Mouse (Mus musculus): ENCODE measurements at regions not wholly inside any gene's neighbourhood (a gene's known extent, or its start where the extent isn't known, plus 50 kb on each side); places are given as distances from the start of the nearest gene placed in this dataset.

GRCm38 (mm10) chr15:67981876-67982275 is 1481.2 kb upstream of the Lrrc6 start:
- H3K4me2 ChIP-seq (ENCODE audit: low read depth, severe bottlenecking) = no peak overlapping the region
- no peak overlapping the region for H3K27ac ChIP-seq (replicated peaks; ENCODE audit: low read depth, low read length)
- no peak for DNase-seq (ENCODE audit: low spot score)
- no peaks in the 10 kb centered on the region for H3K27me3 ChIP-seq (ENCODE audit: control insufficient read depth, insufficient read depth, low read length)
- no peak overlapping the region for H3K4me3 ChIP-seq (ENCODE audit: low read depth, low read length)
- no peaks in the 10 kb centered on the region for H3K9me3 ChIP-seq (ENCODE audit: control insufficient read depth, low read length)
- no peaks in the 10 kb centered on the region for H3K36me3 ChIP-seq (ENCODE audit: control insufficient read depth, insufficient read depth, low read length)
- no peak overlapping the region for H3K9ac ChIP-seq (ENCODE audit: low read length)
- 94% methylated on average over 3 of the region's 3 CpGs for WGBS
- ATAC-seq (ENCODE audit: insufficient number of reproducible peaks, low FRiP score, low TSS enrichment, low read depth) = no peak
- no peaks in the 10 kb centered on the region for H3K4me1 ChIP-seq (ENCODE audit: control insufficient read depth, insufficient read depth, low read length)

DNA sequence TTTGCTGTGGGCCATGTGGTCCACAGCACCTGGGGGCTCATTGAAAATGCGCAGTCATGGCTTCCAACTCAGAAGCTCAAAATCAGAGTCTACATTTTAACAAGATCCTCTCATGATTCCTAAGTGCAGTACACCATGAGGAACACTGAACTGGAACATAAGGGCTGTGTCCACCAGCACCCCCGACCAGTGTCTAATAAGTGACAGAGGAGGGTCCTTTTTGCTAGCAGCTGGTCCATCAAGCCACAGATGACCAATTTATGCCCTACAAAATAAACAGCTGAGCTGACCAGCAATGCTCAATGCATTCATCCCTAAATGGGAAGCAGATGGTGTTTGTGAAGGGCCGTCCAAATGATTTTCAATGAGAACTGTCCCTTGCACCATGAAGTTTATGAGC is 1478.7 kb upstream of the Lrrc6 start:
- no peak overlapping the region for H3K4me2 ChIP-seq (ENCODE audit: low read depth, severe bottlenecking)
- DNase-seq (ENCODE audit: low spot score) (no peak), ATAC-seq (ENCODE audit: insufficient number of reproducible peaks, low FRiP score, low TSS enrichment, low read depth) (no peak)
- no peak overlapping the region for H3K9ac ChIP-seq (ENCODE audit: low read length)
- no peaks in the 10 kb centered on the region for H3K27me3 ChIP-seq (ENCODE audit: control insufficient read depth, insufficient read depth, low read length)
- 48% methylated on average over 3 of the region's 3 CpGs for WGBS
- no peaks in the 10 kb centered on the region for H3K4me1 ChIP-seq (ENCODE audit: control insufficient read depth, insufficient read depth, low read length)
- H3K27ac ChIP-seq (replicated peaks; ENCODE audit: low read depth, low read length) = no peak overlapping the region
- no peaks in the 10 kb centered on the region for H3K36me3 ChIP-seq (ENCODE audit: control insufficient read depth, insufficient read depth, low read length)
- H3K9me3 ChIP-seq (ENCODE audit: control insufficient read depth, low read length) = no peaks in the 10 kb centered on the region
- no peak overlapping the region for H3K4me3 ChIP-seq (ENCODE audit: low read depth, low read length)

- no peaks in the 10 kb centered on the region for H3K4me1 ChIP-seq (ENCODE audit: control insufficient read depth, insufficient read depth, low read length)
- no peak overlapping the region for H3K4me3 ChIP-seq (ENCODE audit: low read depth, low read length)
- H3K36me3 ChIP-seq (ENCODE audit: control insufficient read depth, insufficient read depth, low read length) = no peaks in the 10 kb centered on the region
- no peaks in the 10 kb centered on the region for H3K27me3 ChIP-seq (ENCODE audit: control insufficient read depth, insufficient read depth, low read length)
- WGBS = 82% methylated on average over 2 of the region's 2 CpGs
- DNase-seq (ENCODE audit: low spot score) (no peak), ATAC-seq (ENCODE audit: insufficient number of reproducible peaks, low FRiP score, low TSS enrichment, low read depth) (no peak)
- no peak overlapping the region for H3K27ac ChIP-seq (replicated peaks; ENCODE audit: low read depth, low read length)
- no peak overlapping the region for H3K4me2 ChIP-seq (ENCODE audit: low read depth, severe bottlenecking)
- no peaks in the 10 kb centered on the region for H3K9me3 ChIP-seq (ENCODE audit: control insufficient read depth, low read length)
- H3K9ac ChIP-seq (ENCODE audit: low read length) = no peak overlapping the region
These were observed 1476.5 kb upstream of the Lrrc6 start for GRCm38 (mm10) chr15:67977210-67977609.

DNA sequence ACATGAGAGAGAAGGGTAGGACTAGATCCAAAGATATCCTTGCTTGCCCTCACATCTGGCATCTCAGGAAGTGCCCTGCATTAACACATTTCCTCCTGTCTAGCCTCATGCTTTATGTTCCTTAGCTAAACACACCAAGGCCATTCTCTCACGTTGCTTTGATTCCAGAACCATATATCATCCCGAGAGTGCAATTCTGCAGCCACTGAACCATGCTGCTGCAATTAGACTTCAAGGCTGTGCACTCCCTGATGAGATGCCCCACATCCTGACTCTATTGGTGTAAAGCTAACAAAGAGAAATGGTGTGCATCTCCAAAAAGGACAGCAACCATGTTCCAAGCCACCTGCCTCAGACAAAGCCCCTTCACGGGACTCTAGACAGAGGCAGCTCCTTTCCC is 1471.3 kb upstream of the Lrrc6 start:
- Histone ChIP-seq H3K9me3 (ENCODE audit: control insufficient read depth, low read length) (no peaks in the 10 kb centered on the region), H3K4me2 (ENCODE audit: low read depth, severe bottlenecking) (no peak overlapping the region), H3K27me3 (ENCODE audit: control insufficient read depth, insufficient read depth, low read length) (no peaks in the 10 kb centered on the region), H3K4me1 (ENCODE audit: control insufficient read depth, insufficient read depth, low read length) (no peaks in the 10 kb centered on the region), H3K36me3 (ENCODE audit: control insufficient read depth, insufficient read depth, low read length) (no peaks in the 10 kb centered on the region), H3K9ac (ENCODE audit: low read length) (no peak overlapping the region), H3K27ac (replicated peaks; ENCODE audit: low read depth, low read length) (no peak overlapping the region), H3K4me3 (ENCODE audit: low read depth, low read length) (no peak overlapping the region)
- DNase-seq (ENCODE audit: low spot score) (no peak), ATAC-seq (ENCODE audit: insufficient number of reproducible peaks, low FRiP score, low TSS enrichment, low read depth) (no peak)
- 26% methylated on average over 3 of the region's 3 CpGs for WGBS

DNA sequence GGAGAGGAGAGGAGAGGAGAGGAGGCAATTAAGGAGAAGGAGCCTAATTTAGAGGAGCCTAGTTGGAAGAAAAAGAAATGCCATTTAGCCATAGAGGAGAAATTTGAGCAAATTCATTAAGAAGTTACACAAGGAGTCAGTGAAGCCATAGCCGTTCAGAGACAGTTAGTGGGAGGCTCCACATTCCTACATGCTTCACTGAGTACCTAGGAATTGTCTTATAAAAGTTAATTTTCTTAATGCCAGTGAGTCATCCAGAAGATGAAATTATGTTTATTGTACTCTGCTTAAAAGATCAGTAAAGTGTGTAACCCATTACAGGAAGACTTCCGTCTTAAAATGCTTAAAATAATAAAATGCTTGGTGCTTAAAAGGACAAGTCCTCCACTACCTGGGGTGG is 1453.5 kb upstream of the Lrrc6 start:
- ATAC-seq (ENCODE audit: insufficient number of reproducible peaks, low FRiP score, low TSS enrichment, low read depth) = no peak
- Histone ChIP-seq H3K9me3 (ENCODE audit: control insufficient read depth, low read length) (no peaks in the 10 kb centered on the region), H3K9ac (ENCODE audit: low read length) (no peak overlapping the region), H3K4me1 (ENCODE audit: control insufficient read depth, insufficient read depth, low read length) (no peaks in the 10 kb centered on the region), H3K36me3 (ENCODE audit: control insufficient read depth, insufficient read depth, low read length) (no peaks in the 10 kb centered on the region), H3K4me2 (ENCODE audit: low read depth, severe bottlenecking) (no peak overlapping the region), H3K4me3 (ENCODE audit: low read depth, low read length) (no peak overlapping the region), H3K27ac (replicated peaks; ENCODE audit: low read depth, low read length) (no peak overlapping the region), H3K27me3 (ENCODE audit: control insufficient read depth, insufficient read depth, low read length) (no peaks in the 10 kb centered on the region)
- no peak for DNase-seq (ENCODE audit: low spot score)
- 63% methylated on average over 2 of the region's 2 CpGs for WGBS

GRCm38 (mm10) chr15:67950281-67951040 is 1449.8 kb upstream of the Lrrc6 start:
- Histone ChIP-seq H3K9me3 (ENCODE audit: control insufficient read depth, low read length) (no peaks in the 10 kb centered on the region), H3K4me3 (ENCODE audit: low read depth, low read length) (no peak overlapping the region), H3K27ac (replicated peaks; ENCODE audit: low read depth, low read length) (no peak overlapping the region), H3K9ac (ENCODE audit: low read length) (no peak overlapping the region), H3K4me1 (ENCODE audit: control insufficient read depth, insufficient read depth, low read length) (no peaks in the 10 kb centered on the region), H3K4me2 (ENCODE audit: low read depth, severe bottlenecking) (no peak overlapping the region), H3K36me3 (ENCODE audit: control insufficient read depth, insufficient read depth, low read length) (no peaks in the 10 kb centered on the region), H3K27me3 (ENCODE audit: control insufficient read depth, insufficient read depth, low read length) (no peaks in the 10 kb centered on the region)
- no peak for ATAC-seq (ENCODE audit: insufficient number of reproducible peaks, low FRiP score, low TSS enrichment, low read depth)
- no peak for DNase-seq (ENCODE audit: low spot score)
- WGBS = 82% methylated on average over 6 of the region's 6 CpGs

DNA sequence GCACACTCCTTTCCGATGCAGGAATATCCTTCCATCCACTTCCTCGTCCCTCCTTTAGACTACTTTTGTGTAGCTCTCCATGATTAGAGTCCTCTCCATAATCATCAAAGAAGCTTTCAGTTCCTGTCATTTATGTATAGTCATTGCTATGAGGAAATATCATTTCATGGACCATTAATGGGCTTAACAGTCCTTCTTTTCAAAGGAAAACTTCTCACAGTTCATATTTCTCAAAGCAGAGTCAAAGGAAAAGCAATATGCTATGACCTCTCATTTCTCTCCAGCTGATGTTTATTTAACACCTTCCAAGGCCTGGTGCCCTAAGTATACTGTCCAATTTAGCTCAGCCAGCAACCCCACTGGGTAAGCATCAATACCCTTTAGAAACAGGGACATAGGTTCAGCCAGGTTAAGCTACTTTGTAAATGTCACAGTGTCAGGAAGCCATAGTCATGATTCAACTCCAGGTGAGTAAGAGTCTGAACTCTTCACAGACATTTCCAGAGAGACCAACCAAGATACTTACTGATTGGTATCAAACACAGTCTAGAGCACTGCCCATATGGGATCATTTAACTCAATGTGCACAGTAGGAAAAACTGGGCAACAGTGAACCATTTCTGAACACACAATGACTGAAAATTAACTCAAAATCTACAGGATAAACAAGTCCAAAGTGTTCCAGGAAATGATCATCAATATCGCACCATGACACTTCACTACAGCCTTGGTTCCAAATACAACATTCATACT is 1443.8 kb upstream of the Lrrc6 start:
- 80% methylated on average over 3 of the region's 3 CpGs for WGBS
- Histone ChIP-seq H3K4me3 (ENCODE audit: low read depth, low read length) (no peak overlapping the region), H3K9ac (ENCODE audit: low read length) (no peak overlapping the region), H3K9me3 (ENCODE audit: control insufficient read depth, low read length) (no peaks in the 10 kb centered on the region), H3K4me2 (ENCODE audit: low read depth, severe bottlenecking) (no peak overlapping the region), H3K27ac (replicated peaks; ENCODE audit: low read depth, low read length) (no peak overlapping the region), H3K36me3 (ENCODE audit: control insufficient read depth, insufficient read depth, low read length) (no peaks in the 10 kb centered on the region), H3K27me3 (ENCODE audit: control insufficient read depth, insufficient read depth, low read length) (no peaks in the 10 kb centered on the region), H3K4me1 (ENCODE audit: control insufficient read depth, insufficient read depth, low read length) (no peaks in the 10 kb centered on the region)
- no peak for DNase-seq (ENCODE audit: low spot score)
- ATAC-seq (ENCODE audit: insufficient number of reproducible peaks, low FRiP score, low TSS enrichment, low read depth) = no peak

DNA sequence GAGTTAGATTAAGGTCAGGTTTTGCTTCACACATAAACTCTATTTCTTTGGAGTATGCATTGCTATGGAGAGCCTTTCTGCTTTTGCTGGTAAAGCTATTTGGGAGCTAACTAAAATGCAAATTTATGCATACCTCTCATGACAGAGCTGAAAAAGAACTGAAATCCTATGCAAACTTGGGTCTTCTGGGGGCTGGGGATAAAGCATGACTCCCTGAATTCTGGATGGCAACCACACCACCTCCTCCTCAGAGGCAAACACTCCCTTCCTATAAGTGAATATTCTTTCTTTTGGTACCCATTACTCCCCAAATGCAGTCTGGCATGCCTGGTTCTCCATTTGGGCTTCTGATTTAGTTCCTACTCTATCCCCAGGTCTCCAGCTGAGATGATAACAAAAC is 1442.3 kb upstream of the Lrrc6 start:
- DNase-seq (ENCODE audit: low spot score) = no peak
- no peak overlapping the region for H3K4me3 ChIP-seq (ENCODE audit: low read depth, low read length)
- no peak for ATAC-seq (ENCODE audit: insufficient number of reproducible peaks, low FRiP score, low TSS enrichment, low read depth)
- H3K27me3 ChIP-seq (ENCODE audit: control insufficient read depth, insufficient read depth, low read length) = no peaks in the 10 kb centered on the region
- no peak overlapping the region for H3K9ac ChIP-seq (ENCODE audit: low read length)
- H3K27ac ChIP-seq (replicated peaks; ENCODE audit: low read depth, low read length) = no peak overlapping the region
- no peaks in the 10 kb centered on the region for H3K4me1 ChIP-seq (ENCODE audit: control insufficient read depth, insufficient read depth, low read length)
- H3K9me3 ChIP-seq (ENCODE audit: control insufficient read depth, low read length) = no peaks in the 10 kb centered on the region
- H3K36me3 ChIP-seq (ENCODE audit: control insufficient read depth, insufficient read depth, low read length) = no peaks in the 10 kb centered on the region
- H3K4me2 ChIP-seq (ENCODE audit: low read depth, severe bottlenecking) = no peak overlapping the region
